Mouse (Mus musculus): ENCODE measurements around the gene Hoxb13. TPM values are rescaled to one million over a fixed set of nuclear protein-coding genes. Genes with fewer than 3 reads are reported as not detected.

Hoxb13 gene
- total and polyA plus RNA-seq, 3 experiments: 13.8 to 16.7 TPM; not detected in 1

DNA sequence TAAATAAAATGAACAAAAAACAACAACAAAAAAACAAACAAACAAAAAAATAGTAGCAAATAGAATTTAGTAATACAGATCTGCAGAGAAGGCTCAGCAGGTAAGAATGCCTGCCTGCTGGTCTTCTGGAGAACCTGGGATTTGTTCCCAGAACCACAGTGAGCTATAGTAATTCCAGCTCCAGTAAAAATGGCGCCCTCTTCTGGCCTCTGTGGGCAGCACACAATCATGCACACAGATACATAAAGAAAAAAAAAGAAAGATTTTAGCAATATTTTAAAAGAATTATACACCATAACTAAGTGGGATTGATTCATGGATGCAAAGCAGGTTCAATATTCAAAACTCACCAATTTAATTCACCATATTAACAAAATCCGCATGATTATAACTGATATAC lies 29.7 kb downstream of the Hoxb13 start:
- Histone ChIP-seq H3K9ac (ENCODE audit: control insufficient read depth, low read depth, low read length, poor library complexity, severe bottlenecking) (no peak overlapping the region), H3K27me3 (ENCODE audit: control insufficient read depth in 1 of 2, insufficient read depth in 2 of 2, low read length in 2 of 2) (peaks cover 0 to 9% of the 10 kb centered on the region in 2 experiments), H3K79me2 (ENCODE audit: control insufficient read depth, insufficient read depth, low read length, poor library complexity) (no peaks in the 10 kb centered on the region), H3K27ac (ENCODE audit: control insufficient read depth, low read depth, low read length) (no peak overlapping the region), H3K4me3 (ENCODE audit: control insufficient read depth in 1 of 2, insufficient read depth in 1 of 2, low read depth in 2 of 2, low read length in 2 of 2) (no peak overlapping the region), H3K36me3 (ENCODE audit: control insufficient read depth in 1 of 2, insufficient read depth in 2 of 2, low read length in 2 of 2) (no peaks in the 10 kb centered on the region), H3K4me1 (ENCODE audit: control insufficient read depth in 1 of 2, insufficient read depth in 2 of 2, low read length in 2 of 2) (no peaks in the 10 kb centered on the region), H3K9me3 (replicated peaks; ENCODE audit: insufficient read depth, low read length) (no peaks in the 10 kb centered on the region)
- DNase-seq (ENCODE audit: low read depth, low spot score): peak; percentile 61
- TF ChIP-seq SMC3 (IDR thresholded peaks at IDR 0.05; ENCODE audit: low read depth, low read length) (peak; percentile 78), ZNF384 (IDR thresholded peaks at IDR 0.05; ENCODE audit: low read depth, low read length) (peak; percentile 83), MAFK (IDR thresholded peaks at IDR 0.05; ENCODE audit: borderline replicate concordance, low read depth, low read length) (no peak), MYC (IDR thresholded peaks at IDR 0.05; ENCODE audit: low read depth, low read length) (no peak), RAD21 (IDR thresholded peaks at IDR 0.05; ENCODE audit: low read depth, low read length) (peak; percentile 45), CTCF (IDR thresholded peaks at IDR 0.05 in 2 of 3, conservative IDR thresholded peaks at IDR 0.05 in 1 of 3; ENCODE audit: control insufficient read depth in 1 of 3, insufficient read depth in 1 of 3, low read depth in 2 of 3, low read length in 3 of 3, poor library complexity in 1 of 3, severe bottlenecking in 1 of 3) (peak; percentile 69 to 80 (median 75)), MAZ (IDR thresholded peaks at IDR 0.05; ENCODE audit: low read depth, low read length) (no peak), ZC3H11A (IDR thresholded peaks at IDR 0.05; ENCODE audit: low read depth, low read length) (peak; percentile 59)

DNA sequence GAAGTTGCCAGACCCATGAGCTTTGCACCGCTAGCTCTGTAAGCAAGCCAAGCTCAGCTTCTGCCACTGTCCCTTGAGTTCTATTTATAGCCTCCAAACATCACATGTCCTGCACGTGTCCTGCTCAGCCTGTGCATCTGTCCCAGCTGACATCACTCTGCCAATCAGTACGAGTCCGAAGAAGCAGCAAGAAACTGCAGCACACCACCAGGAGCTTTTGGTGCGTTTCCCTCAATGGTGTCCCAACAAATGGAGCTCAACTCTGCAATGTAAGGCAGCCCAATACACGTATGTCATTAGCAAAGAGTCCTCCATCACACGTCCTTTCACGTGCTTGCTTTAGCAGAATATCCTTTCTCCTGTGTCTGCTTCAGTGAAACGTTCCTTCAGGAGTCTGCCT lies 33.6 kb downstream of the Hoxb13 start:
- H3K4me1 ChIP-seq (ENCODE audit: control insufficient read depth in 1 of 2, insufficient read depth in 2 of 2, low read length in 2 of 2): no peaks in the 10 kb centered on the region
- no peak overlapping the region for H3K9ac ChIP-seq (ENCODE audit: control insufficient read depth, low read depth, low read length, poor library complexity, severe bottlenecking)
- no peaks in the 10 kb centered on the region for H3K36me3 ChIP-seq (ENCODE audit: control insufficient read depth in 1 of 2, insufficient read depth in 2 of 2, low read length in 2 of 2)
- DNase-seq (ENCODE audit: low read depth, low spot score): no peak
- no peaks in the 10 kb centered on the region for H3K9me3 ChIP-seq (replicated peaks; ENCODE audit: insufficient read depth, low read length)
- H3K79me2 ChIP-seq (ENCODE audit: control insufficient read depth, insufficient read depth, low read length, poor library complexity): no peaks in the 10 kb centered on the region
- no peak overlapping the region for H3K4me3 ChIP-seq (ENCODE audit: control insufficient read depth in 1 of 2, insufficient read depth in 1 of 2, low read depth in 2 of 2, low read length in 2 of 2)
- no peak for TF ChIP-seq ZKSCAN1 (IDR thresholded peaks at IDR 0.05; ENCODE audit: low read depth, low read length)
- no peak for TF ChIP-seq MAFK (IDR thresholded peaks at IDR 0.05; ENCODE audit: borderline replicate concordance, low read depth, low read length)
- no peak for TF ChIP-seq MAZ (IDR thresholded peaks at IDR 0.05; ENCODE audit: low read depth, low read length)
- no peak for TF ChIP-seq RCOR1 (IDR thresholded peaks at IDR 0.05; ENCODE audit: low read depth, low read length)
- TF ChIP-seq EP300 (IDR thresholded peaks at IDR 0.05; ENCODE audit: low read depth in 1 of 2, low read length in 2 of 2): no peak
- no peak for TF ChIP-seq POLR2A (IDR thresholded peaks at IDR 0.05; ENCODE audit: control insufficient read depth in 1 of 2, insufficient read depth in 1 of 2, low read depth in 1 of 2, low read length in 2 of 2, poor library complexity in 1 of 2)
- TF ChIP-seq CHD2 (IDR thresholded peaks at IDR 0.05; ENCODE audit: low read length): no peak
- no peak for TF ChIP-seq ETS1 (IDR thresholded peaks at IDR 0.05; ENCODE audit: low read depth, low read length)
- no peak for TF ChIP-seq SMC3 (IDR thresholded peaks at IDR 0.05; ENCODE audit: low read depth, low read length)
- TF ChIP-seq TAL1 (IDR thresholded peaks at IDR 0.05; ENCODE audit: low read length): no peak
- no peak for TF ChIP-seq E2F4 (IDR thresholded peaks at IDR 0.05; ENCODE audit: borderline replicate concordance, low read depth, low read length)
- no peak for TF ChIP-seq NRF1 (IDR thresholded peaks at IDR 0.05; ENCODE audit: insufficient read depth, low read depth, low read length, poor library complexity, severe bottlenecking)
- TF ChIP-seq TCF12 (IDR thresholded peaks at IDR 0.05; ENCODE audit: low read depth, low read length): no peak
- TF ChIP-seq MYB (IDR thresholded peaks at IDR 0.05; ENCODE audit: low read depth, low read length): no peak
- no peak for TF ChIP-seq MYC (IDR thresholded peaks at IDR 0.05; ENCODE audit: low read depth, low read length)
- no peak for TF ChIP-seq POLR2AphosphoS5 (IDR thresholded peaks at IDR 0.05; ENCODE audit: borderline replicate concordance, low read depth, low read length)
- TF ChIP-seq KAT2A (conservative IDR thresholded peaks at IDR 0.05; ENCODE audit: low read depth, low read length): no peak
- no peak for TF ChIP-seq ELF1 (IDR thresholded peaks at IDR 0.05; ENCODE audit: low read depth, low read length)
- H3K27me3 ChIP-seq (ENCODE audit: control insufficient read depth in 1 of 2, insufficient read depth in 2 of 2, low read length in 2 of 2): peaks cover 0 to 3% of the 10 kb centered on the region in 2 experiments; a peak in 2 of 4 replicates
- no peak overlapping the region for H3K27ac ChIP-seq (ENCODE audit: control insufficient read depth, low read depth, low read length)

All from MEL (cell line).